Mouse (Mus musculus) T-cell, adult 2 months (primary cell): ENCODE results near the gene Nell2.

Source experiments
- DNase-seq: peaks from one replicate; pipeline ENCODE4 v3.0.0; 2022; ENCODE audit warnings: low spot score

The Nell2 gene

DNA sequence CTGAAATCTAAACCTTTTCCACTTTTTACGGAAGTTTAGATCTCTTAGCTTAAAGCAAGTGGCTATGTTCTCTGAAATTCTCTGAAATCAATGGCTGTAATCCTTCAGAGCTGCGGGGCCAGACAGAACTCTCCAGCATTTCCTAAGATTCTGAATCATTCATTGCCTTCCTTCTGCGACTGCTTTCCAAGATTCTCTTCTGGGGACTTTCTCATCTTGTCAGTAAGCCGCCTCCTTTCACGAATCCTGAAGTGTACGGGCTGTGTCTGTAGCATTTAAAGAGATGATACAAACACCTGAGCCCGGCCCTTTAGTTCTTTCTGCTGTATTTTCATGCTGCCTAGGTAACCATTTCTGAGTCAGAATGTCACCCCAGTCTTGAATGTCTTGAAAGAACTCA, 428.2 kb downstream of the Nell2 start:
- no peak for DNase-seq

GRCm38 (mm10) chr15:95085962-95086361, 442.4 kb downstream of the Nell2 start:
- no peak for DNase-seq

- no peak for DNase-seq
These were observed 446.7 kb downstream of the Nell2 start for GRCm38 (mm10) chr15:95081654-95082053.

GRCm38 (mm10) chr15:95075356-95075755, 453.0 kb downstream of the Nell2 start:
- no peak for DNase-seq

GRCm38 (mm10) chr15:95070881-95071280, 457.5 kb downstream of the Nell2 start:
- no peak for DNase-seq

GRCm38 (mm10) chr15:95068799-95069198, 459.6 kb downstream of the Nell2 start:
- no peak for DNase-seq

- no peak for DNase-seq
These were observed 460.3 kb downstream of the Nell2 start for GRCm38 (mm10) chr15:95068023-95068422.

DNA sequence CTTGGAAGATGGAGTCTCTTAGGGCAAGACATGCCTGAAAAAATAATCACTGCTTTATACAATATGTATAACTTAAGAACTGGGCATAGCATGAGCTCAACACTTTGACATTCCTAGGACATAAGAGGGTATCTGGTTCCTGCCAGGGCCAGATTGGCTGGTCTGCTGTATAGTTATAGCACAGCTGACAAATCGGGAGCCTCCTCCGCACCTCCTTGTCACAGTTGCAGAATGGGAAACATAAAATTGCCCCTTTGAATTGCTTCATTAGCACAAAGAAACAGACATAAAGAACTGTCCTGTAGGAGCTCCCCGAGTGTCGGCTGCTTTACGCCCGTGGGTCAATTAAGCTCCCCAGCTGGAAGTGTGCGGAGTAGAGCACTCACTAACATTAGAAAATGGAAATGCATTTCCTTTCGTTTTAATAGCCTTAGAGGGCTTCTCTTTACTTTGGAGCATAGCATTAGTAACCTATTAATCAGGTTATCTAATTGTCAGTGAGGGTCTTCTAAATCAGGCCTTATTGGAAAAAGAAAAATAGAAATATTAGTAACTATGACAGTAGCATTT, 473.2 kb downstream of the Nell2 start:
- DNase-seq, result no peak

- DNase-seq, result no peak
These were observed 479.1 kb downstream of the Nell2 start for GRCm38 (mm10) chr15:95049171-95049729.

- DNase-seq, result no peak
These were observed 480.9 kb downstream of the Nell2 start for GRCm38 (mm10) chr15:95047486-95047885.

DNA sequence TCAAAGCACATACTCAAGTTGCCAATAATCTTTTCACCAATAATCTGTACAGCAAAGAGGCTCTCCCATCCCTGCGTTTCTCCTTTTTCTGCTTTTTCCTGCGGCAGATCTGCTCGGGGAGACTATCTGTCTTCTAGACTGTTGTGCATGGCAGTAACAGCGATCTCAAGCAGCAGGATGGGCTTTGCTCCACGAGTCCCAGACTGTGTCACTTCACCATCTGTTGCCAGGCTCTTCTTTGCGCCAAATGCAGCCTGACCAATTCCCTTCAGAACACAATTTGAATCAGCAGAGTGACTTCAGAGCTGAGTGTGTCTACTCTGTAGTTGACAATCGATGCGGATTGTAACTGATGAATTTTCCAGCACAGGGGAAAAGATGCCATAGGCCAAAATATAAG, 484.3 kb downstream of the Nell2 start:
- no peak for DNase-seq

DNA sequence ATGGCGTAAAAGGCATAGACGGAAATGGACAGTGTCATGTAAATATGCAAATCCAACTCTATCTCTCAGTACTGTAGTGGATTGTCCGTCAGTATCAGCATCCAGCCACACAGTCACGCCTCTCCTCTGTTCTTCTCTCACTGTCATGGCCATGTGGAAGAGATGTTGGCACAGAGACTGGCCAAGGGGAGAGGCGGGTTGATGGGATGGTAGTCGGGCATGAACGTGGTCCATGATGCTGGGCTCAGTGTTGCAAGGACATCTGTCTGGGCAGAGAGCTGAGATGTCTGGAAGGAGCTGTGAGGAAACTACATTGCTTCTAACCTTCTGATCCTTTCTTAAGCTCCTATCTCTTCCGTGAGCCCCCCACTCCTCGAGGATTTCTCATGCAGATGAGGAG, 485.9 kb downstream of the Nell2 start:
- DNase-seq, result no peak

DNA sequence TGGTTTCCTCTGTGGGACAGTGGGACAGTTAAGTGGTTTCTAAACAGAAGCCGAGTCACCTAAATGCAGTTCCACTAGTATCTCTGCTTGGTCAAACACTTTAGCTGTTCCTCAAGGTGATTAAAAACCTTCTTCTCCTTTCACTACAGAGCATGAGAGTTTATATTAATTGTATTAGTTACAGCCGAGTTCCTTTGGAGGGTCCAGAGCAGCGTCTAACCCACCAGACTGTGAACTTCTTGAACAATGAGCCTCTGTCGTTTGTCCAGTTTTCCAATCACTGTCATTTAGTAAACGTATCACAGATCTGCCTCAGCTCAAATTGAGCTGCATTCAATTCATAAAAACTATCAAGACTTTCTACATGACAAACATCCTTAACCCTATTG, 498.9 kb downstream of the Nell2 start:
- DNase-seq, result no peak

- DNase-seq, result no peak
These were observed 499.4 kb downstream of the Nell2 start for GRCm38 (mm10) chr15:95028862-95029486.
